Mouse (Mus musculus): Measurements from ENCODE around the gene S100a3.

DNA sequence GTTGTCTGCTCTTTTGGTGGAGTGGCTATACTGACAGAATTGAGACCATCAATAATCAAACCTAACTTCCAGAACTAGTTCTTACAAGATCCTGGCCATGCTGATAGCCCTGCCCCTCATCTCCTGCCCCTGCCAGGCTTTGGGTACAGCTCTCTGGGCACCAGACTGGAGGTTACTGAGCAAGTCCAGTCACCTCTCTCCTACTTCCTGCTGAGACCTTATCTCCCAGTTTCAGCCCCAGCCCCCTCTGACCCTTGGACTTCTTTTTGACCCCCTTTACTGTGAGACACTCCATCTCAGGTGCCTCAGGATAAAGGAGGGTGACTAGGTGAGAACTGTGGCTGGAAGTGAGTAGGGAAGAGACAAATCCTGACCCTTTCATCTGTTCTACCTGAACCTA is 48.7 kb downstream of the S100a3 start:
- no peak for TF ChIP-seq CTCF (IDR thresholded peaks at IDR 0.05; ENCODE audit: borderline replicate concordance, insufficient read depth, low read depth, low read length)
- TF ChIP-seq POLR2A (IDR thresholded peaks at IDR 0.05; ENCODE audit: borderline replicate concordance, insufficient read depth, low read length): no peak
